8 mouse cellular contexts compared by ENCODE assay signal in the genomic region with DNA sequence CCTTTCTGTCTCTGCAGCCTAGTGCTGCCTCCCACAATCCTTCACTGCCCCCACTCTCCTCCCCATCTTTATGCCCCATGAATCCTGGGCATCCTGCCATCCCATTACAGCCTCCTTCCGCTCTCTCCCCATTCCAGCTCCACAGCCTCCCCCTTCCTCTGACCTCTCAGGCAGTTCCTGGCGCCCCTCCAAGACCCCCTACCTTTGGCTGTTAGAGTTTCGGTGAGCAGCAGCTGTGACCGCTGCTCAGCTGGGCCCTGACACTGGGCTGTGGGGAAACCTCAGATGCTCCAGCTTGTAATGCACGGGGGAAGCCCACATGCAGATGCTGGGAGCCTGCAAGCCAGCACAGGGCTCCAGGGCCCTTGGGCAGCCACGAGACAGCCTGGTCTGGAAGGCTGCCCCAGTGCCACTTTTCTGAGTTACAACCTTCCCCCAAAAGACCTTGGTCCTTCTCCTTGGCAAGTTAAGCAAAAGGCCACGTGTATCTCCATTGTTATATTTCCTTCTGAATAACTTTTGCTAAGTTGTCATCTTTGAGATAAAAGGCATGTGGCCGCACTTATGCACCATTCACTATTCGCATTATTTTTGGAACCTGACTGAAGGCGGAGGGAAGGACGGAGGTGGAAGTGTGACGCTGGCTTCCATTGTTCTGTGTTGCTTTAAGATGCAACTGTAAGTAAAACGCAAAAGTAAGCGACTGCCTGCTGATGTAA.
DNase-seq lines count a peak whose midpoint lies in the region; ATAC-seq and TF ChIP-seq lines count a peak whose summit lies in the region.

No protein-coding gene starts in this region.

- peak; percentile 26; the same call in 1 of the 2 replicates for ATAC-seq in cerebellum, adult (ENCODE audit: insufficient number of reproducible peaks, low FRiP score, low TSS enrichment)
- peak; percentile 65; the same call in 1 of the 2 replicates for ATAC-seq in frontal cortex, adult (ENCODE audit: low TSS enrichment)
- peak; percentile 82 for ATAC-seq in hindbrain, embryonic 11.5 days (ENCODE audit: low FRiP score)
- peak; percentile 93 for ATAC-seq in midbrain, embryonic 13.5 days

- H3K9me3 ChIP-seq in E14TG2a.4 (ENCODE audit: low read length) = no peaks in the 10 kb centered on the region
- H3K9me3 ChIP-seq in hindbrain, embryonic 11.5 days (ENCODE audit: control insufficient read depth, low read length) = no peaks in the 10 kb centered on the region
- no peaks in the 10 kb centered on the region for H3K9me3 ChIP-seq in midbrain, embryonic 13.5 days

- H3K4me3 ChIP-seq in E14TG2a.4 (replicated peaks; ENCODE audit: low read length) = peak overlapping the region; percentile 48
- no peak overlapping the region for H3K4me3 ChIP-seq in hindbrain, embryonic 11.5 days (ENCODE audit: low read depth, low read length)
- no peak overlapping the region for H3K4me3 ChIP-seq in midbrain, embryonic 13.5 days (replicated peaks)

- WGBS in hindbrain, embryonic 11.5 days = 22% methylated on average over 14 of the region's 14 CpGs
- WGBS in midbrain, embryonic 13.5 days = 18% methylated on average over 14 of the region's 14 CpGs

- H3K4me1 ChIP-seq in E14TG2a.4 (replicated peaks; ENCODE audit: low read depth, low read length) = peaks cover 23% of the 10 kb centered on the region
- H3K4me1 ChIP-seq in hindbrain, embryonic 11.5 days (replicated peaks; ENCODE audit: control insufficient read depth, insufficient read depth, low read length) = peaks cover 12% of the 10 kb centered on the region
- H3K4me1 ChIP-seq in midbrain, embryonic 13.5 days (replicated peaks) = peaks cover 45% of the 10 kb centered on the region

- TF ChIP-seq CTCF in E14TG2a.4 (conservative IDR thresholded peaks at IDR 0.05; ENCODE audit: low read length) = no peak

- peak overlapping the region; percentile 73 for H3K27ac ChIP-seq in hindbrain, embryonic 11.5 days (ENCODE audit: low read depth, low read length)
- peak overlapping the region; percentile 83 for H3K27ac ChIP-seq in midbrain, embryonic 13.5 days

- H3K27me3 ChIP-seq in E14TG2a.4 (ENCODE audit: insufficient read depth, low read length) = peaks cover 7% of the 10 kb centered on the region; the same call in 1 of the 2 replicates
- H3K27me3 ChIP-seq in hindbrain, embryonic 11.5 days (ENCODE audit: control insufficient read depth, insufficient read depth, low read length) = no peaks in the 10 kb centered on the region
- H3K27me3 ChIP-seq in midbrain, embryonic 13.5 days = no peaks in the 10 kb centered on the region

- H3K4me2 ChIP-seq in hindbrain, embryonic 11.5 days (replicated peaks; ENCODE audit: low read depth, low read length) = no peak overlapping the region
- H3K4me2 ChIP-seq in midbrain, embryonic 13.5 days (replicated peaks) = peak overlapping the region; percentile 12

- H3K9ac ChIP-seq in hindbrain, embryonic 11.5 days (ENCODE audit: low read depth, low read length) = no peak overlapping the region
- no peak overlapping the region for H3K9ac ChIP-seq in midbrain, embryonic 13.5 days (replicated peaks)

- H3K36me3 ChIP-seq in E14TG2a.4 (ENCODE audit: insufficient read depth, low read length) = no peaks in the 10 kb centered on the region
- no peaks in the 10 kb centered on the region for H3K36me3 ChIP-seq in hindbrain, embryonic 11.5 days (ENCODE audit: control insufficient read depth, insufficient read depth, low read length)
- no peaks in the 10 kb centered on the region for H3K36me3 ChIP-seq in midbrain, embryonic 13.5 days

- DNase-seq in hindbrain, embryonic 11.5 days (ENCODE audit: low spot score) = peak; percentile 57
- peak; percentile 56 to 66 for DNase-seq in layer of hippocampus, postnatal 14 days (ENCODE audit: low spot score in 2 of 2)
- DNase-seq in skeletal muscle tissue, adult 2 months (ENCODE audit: low read depth, low spot score) = peak; percentile 26
- DNase-seq in urinary bladder, postnatal 25 days (ENCODE audit: low spot score) = no peak

Comparison
In these comparisons a context has a peak if more than half of its experiments do, and no peak if none do; other contexts are left out.
1. ATAC-seq: peak in every context shown above with its lines; median percentile 93 in midbrain, embryonic 13.5 days; 82 in hindbrain, embryonic 11.5 days; 65 in frontal cortex, adult; 26 in cerebellum, adult.